Mouse (Mus musculus) C2C12 (cell line): ENCODE results near the gene Chrdl2.

Experiments used
- CTCF ChIP-seq: IDR thresholded peaks from one replicate; pipeline ENCODE4 v1.5.1; 2011; ENCODE audit not compliant: control insufficient read depth, insufficient read depth, insufficient read length
- MYOG ChIP-seq: IDR thresholded peaks from one replicate; pipeline ENCODE4 v1.6.1; 2011; ENCODE audit not compliant: control insufficient read depth, insufficient read length; ENCODE audit errors: extremely low read depth
- USF1 ChIP-seq: IDR thresholded peaks from one replicate; pipeline ENCODE4 v1.6.1; 2011; ENCODE audit warnings: low read depth, mild to moderate bottlenecking, control low read depth, moderate library complexity

GRCm38 (mm10) chr7:99982256-99983242 is 23.4 kb upstream of the Chrdl2 start:
- no peak for TF ChIP-seq CTCF
- no peak for TF ChIP-seq USF1
- TF ChIP-seq MYOG, result no peak
